Mouse (Mus musculus): Measurements from ENCODE around the gene Gm20917. TPM values are rescaled to one million over a fixed set of nuclear protein-coding genes. Genes with fewer than 3 reads are reported as not detected.
"Not testable (repeated sequence)": the region's sequence is repeated elsewhere in the genome, so short reads cannot be mapped to it uniquely, and the experiment has no call there.

The Gm20917 gene
- not detected in 2 replicates for total RNA-seq (2012; rRNA removed)
- polyA plus RNA-seq (2012; ENCODE audit: insufficient read depth in 1 of 2, insufficient read length in 2 of 2, low read depth in 1 of 2, low replicate concordance in 2 of 2, missing spikeins in 1 of 2), result not detected

- not testable (repeated sequence) for H3K27ac ChIP-seq (ENCODE audit: control insufficient read depth, low read depth, low read length); DNase-seq (ENCODE audit: low read depth, low spot score); H3K9me3 ChIP-seq (replicated peaks; ENCODE audit: insufficient read depth, low read length); H3K36me3 ChIP-seq (ENCODE audit: control insufficient read depth in 1 of 2, insufficient read depth in 2 of 2, low read length in 2 of 2); H3K4me1 ChIP-seq (ENCODE audit: control insufficient read depth in 1 of 2, insufficient read depth in 2 of 2, low read length in 2 of 2); H3K79me2 ChIP-seq (ENCODE audit: control insufficient read depth, insufficient read depth, low read length, poor library complexity); H3K27me3 ChIP-seq (ENCODE audit: control insufficient read depth in 1 of 2, insufficient read depth in 2 of 2, low read length in 2 of 2); H3K9ac ChIP-seq (ENCODE audit: control insufficient read depth, low read depth, low read length, poor library complexity, severe bottlenecking); H3K4me3 ChIP-seq (ENCODE audit: control insufficient read depth in 1 of 2, insufficient read depth in 1 of 2, low read depth in 2 of 2, low read length in 2 of 2)
Measured at GRCm38 (mm10) chrY:79151022-79151421, at the start of gene Gm20917. TSS of gene Gm20917 (minus strand) at chrY:79151122.

Other genes starting within 250 kb of the Gm20917 start
- gene Gm20916, start 168.4 kb upstream of the Gm20917 start, total RNA-seq (2012; rRNA removed), result not detected in 2 replicates
- not detected for gene Gm20916, start 168.4 kb upstream of the Gm20917 start, polyA plus RNA-seq (2012; ENCODE audit: insufficient read depth in 1 of 2, insufficient read length in 2 of 2, low read depth in 1 of 2, low replicate concordance in 2 of 2, missing spikeins in 1 of 2)

Measured in MEL (cell line).